Comparison of ENCODE assay signal across 8 mouse cellular contexts in the genomic region with DNA sequence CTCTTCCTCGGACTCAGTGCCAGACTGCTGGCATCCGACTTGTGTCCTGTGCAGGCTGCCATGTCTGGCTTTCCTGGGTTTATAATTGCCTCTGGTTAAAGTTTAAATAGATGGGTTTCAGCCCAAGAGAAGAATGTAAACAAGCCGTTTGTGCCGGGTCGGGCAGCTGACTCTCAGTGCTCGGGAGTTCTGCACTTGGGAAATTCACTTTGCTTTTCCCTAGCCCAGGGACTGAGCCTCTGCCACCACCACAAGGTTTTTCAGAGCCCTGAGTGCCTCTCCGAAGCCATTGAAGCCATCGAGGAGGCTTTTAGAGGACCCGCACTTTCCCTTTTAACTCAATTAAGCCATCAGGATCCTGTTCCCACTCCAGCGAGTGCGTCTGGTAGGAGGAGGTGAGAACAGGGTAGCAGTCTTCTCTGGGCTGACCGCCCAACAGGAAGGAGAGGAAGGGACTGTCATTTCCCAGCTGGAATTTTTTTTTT.
DNase-seq lines count a peak whose midpoint lies in the region; ATAC-seq lines count a peak whose summit lies in the region.

No protein-coding gene starts in this region.

- H3K27me3 ChIP-seq in erythroblast, embryonic 14.5 days (ENCODE audit: control insufficient read depth) = peaks cover 20% of the 10 kb centered on the region
- no peaks in the 10 kb centered on the region for H3K27me3 ChIP-seq in embryonic facial prominence, embryonic 14.5 days (replicated peaks; ENCODE audit: control insufficient read depth, insufficient read depth, low read length)
- no peaks in the 10 kb centered on the region for H3K27me3 ChIP-seq in hindbrain, embryonic 15.5 days
- no peaks in the 10 kb centered on the region for H3K27me3 ChIP-seq in liver, embryonic 11.5 days (replicated peaks; ENCODE audit: control insufficient read depth, insufficient read depth, low read length)
- H3K27me3 ChIP-seq in neural tube, embryonic 15.5 days (replicated peaks) = no peaks in the 10 kb centered on the region

- no peaks in the 10 kb centered on the region for H3K36me3 ChIP-seq in erythroblast, embryonic 14.5 days (ENCODE audit: control insufficient read depth)
- no peaks in the 10 kb centered on the region for H3K36me3 ChIP-seq in embryonic facial prominence, embryonic 14.5 days (ENCODE audit: control insufficient read depth, insufficient read depth, low read length)
- H3K36me3 ChIP-seq in hindbrain, embryonic 15.5 days = no peaks in the 10 kb centered on the region
- H3K36me3 ChIP-seq in liver, embryonic 11.5 days (ENCODE audit: control insufficient read depth, insufficient read depth, low read length) = no peaks in the 10 kb centered on the region
- H3K36me3 ChIP-seq in neural tube, embryonic 15.5 days = no peaks in the 10 kb centered on the region

- WGBS in embryonic facial prominence, embryonic 14.5 days = 9% methylated on average over 11 of the region's 12 CpGs
- 12% methylated on average over 12 of the region's 12 CpGs for WGBS in hindbrain, embryonic 15.5 days
- 9% methylated on average over 12 of the region's 12 CpGs for WGBS in liver, embryonic 11.5 days
- 8% methylated on average over 12 of the region's 12 CpGs for WGBS in neural tube, embryonic 15.5 days

- peaks cover 3% of the 10 kb centered on the region; the same call in 1 of the 2 replicates for H3K4me1 ChIP-seq in erythroblast, embryonic 14.5 days (ENCODE audit: control insufficient read depth)
- peaks cover 19% of the 10 kb centered on the region for H3K4me1 ChIP-seq in embryonic facial prominence, embryonic 14.5 days (ENCODE audit: control insufficient read depth, insufficient read depth, low read length)
- H3K4me1 ChIP-seq in hindbrain, embryonic 15.5 days (replicated peaks) = peaks cover 9% of the 10 kb centered on the region; the same call in 1 of the 2 replicates
- H3K4me1 ChIP-seq in liver, embryonic 11.5 days (replicated peaks; ENCODE audit: control insufficient read depth, insufficient read depth, low read length) = 0 out of 2 replicates have a peak, but pooled peaks cover 4% of the 10 kb centered on the region
- peaks cover 9% of the 10 kb centered on the region; the same call in 1 of the 2 replicates for H3K4me1 ChIP-seq in neural tube, embryonic 15.5 days

- no peak for ATAC-seq in erythroblast, adult 5-6 weeks (replicated peaks; ENCODE audit: low FRiP score, poor library complexity, severe bottlenecking)
- ATAC-seq in embryonic facial prominence, embryonic 14.5 days (ENCODE audit: low read depth) = peak; percentile 50; the same call in 1 of the 2 replicates
- no peak for ATAC-seq in hindbrain, embryonic 15.5 days (ENCODE audit: low FRiP score, low read depth)
- ATAC-seq in liver, embryonic 11.5 days (replicated peaks; ENCODE audit: low FRiP score) = no peak
- ATAC-seq in neural tube, embryonic 15.5 days (ENCODE audit: low FRiP score) = no peak

- no peak overlapping the region for H3K9ac ChIP-seq in embryonic facial prominence, embryonic 14.5 days (ENCODE audit: low read depth, low read length)
- H3K9ac ChIP-seq in hindbrain, embryonic 15.5 days = no peak overlapping the region
- H3K9ac ChIP-seq in liver, embryonic 11.5 days (ENCODE audit: low read depth, low read length) = peak overlapping the region; percentile 30; the same call in 1 of the 2 replicates
- no peak overlapping the region for H3K9ac ChIP-seq in neural tube, embryonic 15.5 days (replicated peaks)

- DNase-seq in embryonic facial prominence, embryonic 14.5 days (ENCODE audit: low spot score) = peak; percentile 45
- peak; percentile 38 for DNase-seq in liver, embryonic 11.5 days (ENCODE audit: low spot score)
- DNase-seq in testis, postnatal 10 days (ENCODE audit: low spot score) = no peak
- no peak for DNase-seq in thymus, postnatal 10 days (ENCODE audit: low spot score in 2 of 2)

- no peak overlapping the region for H3K27ac ChIP-seq in embryonic facial prominence, embryonic 14.5 days (replicated peaks; ENCODE audit: low read depth, low read length)
- H3K27ac ChIP-seq in hindbrain, embryonic 15.5 days (replicated peaks) = no peak overlapping the region
- peak overlapping the region; percentile 45 for H3K27ac ChIP-seq in liver, embryonic 11.5 days (ENCODE audit: low read depth, low read length)
- no peak overlapping the region for H3K27ac ChIP-seq in neural tube, embryonic 15.5 days (replicated peaks)

- peak overlapping the region; percentile 25 for H3K4me3 ChIP-seq in erythroblast, embryonic 14.5 days (replicated peaks)
- H3K4me3 ChIP-seq in embryonic facial prominence, embryonic 14.5 days (ENCODE audit: low read depth, low read length) = peak overlapping the region; percentile 16
- H3K4me3 ChIP-seq in hindbrain, embryonic 15.5 days = no peak overlapping the region
- H3K4me3 ChIP-seq in liver, embryonic 11.5 days (ENCODE audit: low read depth, low read length) = peak overlapping the region; percentile 40
- no peak overlapping the region for H3K4me3 ChIP-seq in neural tube, embryonic 15.5 days (replicated peaks)

- peak overlapping the region; percentile 39 for H3K4me2 ChIP-seq in embryonic facial prominence, embryonic 14.5 days (ENCODE audit: low read depth, low read length)
- peak overlapping the region; percentile 33 for H3K4me2 ChIP-seq in hindbrain, embryonic 15.5 days
- peak overlapping the region; percentile 66 for H3K4me2 ChIP-seq in liver, embryonic 11.5 days
- peak overlapping the region; percentile 37 for H3K4me2 ChIP-seq in neural tube, embryonic 15.5 days

- no peaks in the 10 kb centered on the region for H3K9me3 ChIP-seq in erythroblast, embryonic 14.5 days (ENCODE audit: control insufficient read depth, low read length)
- no peaks in the 10 kb centered on the region for H3K9me3 ChIP-seq in embryonic facial prominence, embryonic 14.5 days (ENCODE audit: control insufficient read depth, low read length)
- no peaks in the 10 kb centered on the region for H3K9me3 ChIP-seq in hindbrain, embryonic 15.5 days
- no peaks in the 10 kb centered on the region for H3K9me3 ChIP-seq in liver, embryonic 11.5 days (ENCODE audit: control insufficient read depth, low read length)
- no peaks in the 10 kb centered on the region for H3K9me3 ChIP-seq in neural tube, embryonic 15.5 days (replicated peaks)

Comparison
In these comparisons a context has a peak if more than half of its experiments do, and no peak if none do; other contexts are left out.
1. H3K4me3 ChIP-seq: peak in erythroblast, embryonic 14.5 days (single experiment), embryonic facial prominence, embryonic 14.5 days (single experiment) and liver, embryonic 11.5 days (single experiment); none in hindbrain, embryonic 15.5 days (single experiment) and neural tube, embryonic 15.5 days (single experiment).
2. DNase-seq: peak in embryonic facial prominence, embryonic 14.5 days (single experiment) and liver, embryonic 11.5 days (single experiment); none in testis, postnatal 10 days (single experiment) and thymus, postnatal 10 days (0 of 2).
3. Peak in every context shown above with its lines, with median percentiles within 50 percentile points of each other: H3K4me2 ChIP-seq.